Mouse (Mus musculus): ENCODE results near the gene S1pr1. TPM values are rescaled to one million over a fixed set of nuclear protein-coding genes. Genes with fewer than 3 reads are reported as not detected.

Gene S1pr1
- total RNA-seq, 2 experiments from 2014 or later = 61.7 to 62.3 TPM

GRCm38 (mm10) chr3:115675546-115676535 lies 39.0 kb downstream of the S1pr1 start:
- no peak for DNase-seq (ENCODE audit: low spot score in 2 of 2)

GRCm38 (mm10) chr3:115674665-115675064 lies 40.2 kb downstream of the S1pr1 start:
- no peak for DNase-seq (ENCODE audit: low spot score in 2 of 2)

- no peak for DNase-seq (ENCODE audit: low spot score in 2 of 2)
Observed at GRCm38 (mm10) chr3:115673663-115674157, 41.2 kb downstream of the S1pr1 start.

GRCm38 (mm10) chr3:115672965-115673662 lies 41.8 kb downstream of the S1pr1 start:
- no peak for DNase-seq (ENCODE audit: low spot score in 2 of 2)

GRCm38 (mm10) chr3:115669230-115669629 lies 45.6 kb downstream of the S1pr1 start:
- DNase-seq (ENCODE audit: low spot score in 2 of 2) = no peak

GRCm38 (mm10) chr3:115667182-115667581 lies 47.7 kb downstream of the S1pr1 start:
- no peak for DNase-seq (ENCODE audit: low spot score in 2 of 2)

GRCm38 (mm10) chr3:115666547-115666946 lies 48.3 kb downstream of the S1pr1 start:
- no peak for DNase-seq (ENCODE audit: low spot score in 2 of 2)

GRCm38 (mm10) chr3:115664497-115664896 lies 50.4 kb downstream of the S1pr1 start:
- no peak for DNase-seq (ENCODE audit: low spot score in 2 of 2)

GRCm38 (mm10) chr3:115660701-115661460 lies 54.0 kb downstream of the S1pr1 start:
- peak; percentile 78 to 85 for DNase-seq (ENCODE audit: low spot score in 2 of 2)

Other genes starting within 250 kb of the S1pr1 start
- 10 to 100 TPM; 12.3 to 13.5 TPM for gene Dph5, start 172.8 kb upstream of the S1pr1 start, total RNA-seq (2021)

Measured in layer of hippocampus, postnatal 10 days (tissue).